Mouse (Mus musculus) midbrain, postnatal 0 days (tissue): Measurements from ENCODE around the gene Cenpu. TPM values are rescaled to one million over a fixed set of nuclear protein-coding genes. Genes with fewer than 3 reads are reported as not detected.

Source experiments
- ATAC-seq: fragments of 200-750 bp; cut with Nextera tagmentation; 2 replicates; pipeline ENCODE4 v1.8.0; 2017; ENCODE audit warnings: moderate number of reproducible peaks, mild to moderate bottlenecking, moderate TSS enrichment, moderate library complexity; ENCODE audit not compliant: low FRiP score
- DNase-seq: peaks from one replicate; pipeline ENCODE4 v3.0.0-alpha.2; 2015; ENCODE audit warnings: low spot score
- H3K27ac ChIP-seq: fragments of 300-500 bp; sonication (generic); 2 replicates; pipeline ENCODE4 v1.5.1; 2014; ENCODE audit warnings: low read depth, mild to moderate bottlenecking, low read length, mixed read lengths
- H3K27me3 ChIP-seq: fragments of 300-500 bp; sonication (generic); 2 replicates; pipeline ENCODE4 v1.6.1; 2014; ENCODE audit warnings: low read length, control low read depth, mixed read lengths; ENCODE audit not compliant: insufficient read depth
- H3K36me3 ChIP-seq: fragments of 300-500 bp; sonication (generic); 2 replicates; pipeline ENCODE4 v1.6.1; 2014; ENCODE audit warnings: low read length, control low read depth, mixed read lengths; ENCODE audit not compliant: insufficient read depth
- H3K4me1 ChIP-seq: fragments of 300-500 bp; sonication (generic); 2 replicates; pipeline ENCODE4 v1.6.1; 2014; ENCODE audit warnings: mild to moderate bottlenecking, control low read depth, antibody characterized with exemption, low read length, mixed read lengths; ENCODE audit not compliant: insufficient read depth
- H3K4me2 ChIP-seq: fragments of 300-500 bp; sonication (generic); 2 replicates; pipeline ENCODE4 v1.6.1; 2014; ENCODE audit warnings: low read depth, mild to moderate bottlenecking, low read length, mixed read lengths; ENCODE audit not compliant: poor library complexity, severe bottlenecking
- H3K4me3 ChIP-seq: fragments of 300-500 bp; sonication (generic); 2 replicates; pipeline ENCODE4 v1.5.1; 2014; ENCODE audit warnings: low read depth, mild to moderate bottlenecking, low read length, moderate library complexity
- H3K9ac ChIP-seq: fragments of 300-500 bp; sonication (generic); replicated peaks from 2 replicates; pipeline ENCODE4 v1.6.1; 2014; ENCODE audit warnings: mild to moderate bottlenecking, low read length, moderate library complexity, mixed read lengths; ENCODE audit not compliant: poor library complexity, severe bottlenecking
- H3K9me3 ChIP-seq: fragments of 300-500 bp; sonication (generic); 2 replicates; pipeline ENCODE4 v1.6.1; 2016; ENCODE audit warnings: low read length, control low read depth
- CTCF ChIP-seq: IDR thresholded peaks from 2 replicates; pipeline ENCODE4 v1.5.1; 2016; ENCODE audit warnings: antibody characterized with exemption, mild to moderate bottlenecking
- WGBS: fragments of 180-500 bp; shearing (Covaris S2); extraction: QIAGEN DNeasy Blood & Tissue Kit; methylation state at CpG from one replicate; pipeline ENCODE4 v1.1.7; 2014; 5-methylcytosine and 5-hydroxymethylcytosine counted together
- polyA plus RNA-seq: library from polyadenylated mRNA; unstranded; fragments of >200 nt; fragmentation: Nextera tagmentation; extraction: Ambion mirVana; gene quantifications from 2 replicates; pipeline ENCODE4 v1.2.1, GENCODE M21; 2015
- total RNA-seq: library from RNA; depleted of rRNA; stranded (reverse); fragments of >200 nt; gene quantifications from 2 replicates; pipeline ENCODE4 v1.2.3, GENCODE M21; 2014

The Cenpu gene
- total and polyA plus RNA-seq, 2 experiments from 2014 or later, result 2.9 to 6.6 TPM

- peaks cover 37% of the 10 kb centered on the region for H3K36me3 ChIP-seq
- no peak overlapping the region for H3K9ac ChIP-seq
- 60% methylated on average over 10 of the region's 10 CpGs for WGBS
- H3K4me1 ChIP-seq, result no peaks in the 10 kb centered on the region
- no peak overlapping the region for H3K27ac ChIP-seq
- no peaks in the 10 kb centered on the region for H3K9me3 ChIP-seq
- ATAC-seq (no peak), DNase-seq (peak; percentile 17)
- no peak overlapping the region for H3K4me2 ChIP-seq
- no peaks in the 10 kb centered on the region for H3K27me3 ChIP-seq
- no peak for TF ChIP-seq CTCF
- H3K4me3 ChIP-seq, result no peak overlapping the region
Observed at GRCm38 (mm10) chr8:46526821-46527220, 25.0 kb upstream of the Cenpu start.

GRCm38 (mm10) chr8:46529508-46529907 lies 22.3 kb upstream of the Cenpu start:
- TF ChIP-seq CTCF, result no peak
- H3K4me3 ChIP-seq, result no peak overlapping the region
- no peak for ATAC-seq
- H3K36me3 ChIP-seq, result peaks cover 36% of the 10 kb centered on the region
- WGBS, result 93% methylated on average over 4 of the region's 4 CpGs
- no peak for DNase-seq
- H3K9me3 ChIP-seq, result no peaks in the 10 kb centered on the region
- no peak overlapping the region for H3K4me2 ChIP-seq
- no peak overlapping the region for H3K27ac ChIP-seq
- no peaks in the 10 kb centered on the region for H3K27me3 ChIP-seq
- H3K4me1 ChIP-seq, result no peaks in the 10 kb centered on the region
- no peak overlapping the region for H3K9ac ChIP-seq

- 62% methylated on average over 4 of the region's 4 CpGs for WGBS
- H3K27me3 ChIP-seq, result no peaks in the 10 kb centered on the region
- ATAC-seq (no peak), DNase-seq (no peak)
- no peaks in the 10 kb centered on the region for H3K9me3 ChIP-seq
- no peak overlapping the region for H3K27ac ChIP-seq
- H3K36me3 ChIP-seq, result peaks cover 36% of the 10 kb centered on the region
- H3K4me2 ChIP-seq, result no peak overlapping the region
- TF ChIP-seq CTCF, result no peak
- no peak overlapping the region for H3K4me3 ChIP-seq
- no peak overlapping the region for H3K9ac ChIP-seq
- H3K4me1 ChIP-seq, result no peaks in the 10 kb centered on the region
Observed at GRCm38 (mm10) chr8:46530541-46530940, 21.3 kb upstream of the Cenpu start.

GRCm38 (mm10) chr8:46533926-46534325 lies 17.9 kb upstream of the Cenpu start:
- Histone ChIP-seq H3K27ac (no peak overlapping the region), H3K4me1 (no peaks in the 10 kb centered on the region), H3K9me3 (no peaks in the 10 kb centered on the region), H3K27me3 (no peaks in the 10 kb centered on the region), H3K4me2 (no peak overlapping the region), H3K36me3 (peaks cover 30% of the 10 kb centered on the region), H3K4me3 (no peak overlapping the region), H3K9ac (no peak overlapping the region)
- WGBS, result 90% methylated on average over 7 of the region's 7 CpGs
- DNase-seq (no peak), ATAC-seq (no peak)
- TF ChIP-seq CTCF, result no peak

GRCm38 (mm10) chr8:46539701-46540100 lies 12.1 kb upstream of the Cenpu start:
- Histone ChIP-seq H3K27ac (no peak overlapping the region), H3K27me3 (no peaks in the 10 kb centered on the region), H3K4me2 (no peak overlapping the region), H3K9ac (no peak overlapping the region), H3K36me3 (peaks cover 7% of the 10 kb centered on the region; the same call in 1 of the 2 replicates), H3K9me3 (no peaks in the 10 kb centered on the region), H3K4me1 (no peaks in the 10 kb centered on the region), H3K4me3 (no peak overlapping the region)
- ATAC-seq, result peak; percentile 56; the same call in 1 of the 2 replicates
- peak; percentile 82 for DNase-seq
- WGBS, result 47% methylated on average over 5 of the region's 5 CpGs
- TF ChIP-seq CTCF, result no peak

- Histone ChIP-seq H3K27ac (no peak overlapping the region), H3K4me1 (no peaks in the 10 kb centered on the region), H3K27me3 (no peaks in the 10 kb centered on the region), H3K4me2 (no peak overlapping the region), H3K9ac (no peak overlapping the region), H3K9me3 (no peaks in the 10 kb centered on the region), H3K36me3 (no peaks in the 10 kb centered on the region), H3K4me3 (no peak overlapping the region)
- no peak for ATAC-seq
- no peak for TF ChIP-seq CTCF
- 82% methylated on average over 7 of the region's 7 CpGs for WGBS
- DNase-seq, result no peak
Observed at GRCm38 (mm10) chr8:46543191-46543590, 8.6 kb upstream of the Cenpu start.
